Mouse (Mus musculus): Measurements from ENCODE around the gene Rpl5.

Gene Rpl5

GRCm38 (mm10) chr5:107943526-107943925 is 43.2 kb downstream of the Rpl5 start:
- no peak for DNase-seq (ENCODE audit: low spot score in 2 of 2)

GRCm38 (mm10) chr5:107946475-107946874 is 46.2 kb downstream of the Rpl5 start:
- DNase-seq (ENCODE audit: low spot score in 2 of 2), result no peak

DNA sequence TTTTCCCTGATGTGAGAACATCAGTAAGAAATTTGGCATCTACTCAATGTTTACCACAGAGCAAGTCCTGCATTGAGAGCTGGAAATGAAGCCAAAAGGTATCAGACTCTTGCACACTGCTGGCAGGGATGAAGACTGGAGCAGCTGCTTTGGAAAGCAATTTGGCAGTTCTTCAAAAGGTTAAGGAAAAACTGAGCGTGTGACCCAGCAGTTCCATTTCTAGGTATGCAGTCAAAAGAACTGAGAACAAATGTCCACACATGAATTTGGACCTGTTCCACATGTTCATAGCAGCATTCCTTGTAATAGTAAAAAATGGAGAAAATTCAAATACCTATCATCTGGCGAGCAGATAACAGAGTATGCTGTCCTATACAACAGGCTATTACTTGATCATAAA is 47.2 kb downstream of the Rpl5 start:
- DNase-seq (ENCODE audit: low spot score in 2 of 2), result no peak

DNA sequence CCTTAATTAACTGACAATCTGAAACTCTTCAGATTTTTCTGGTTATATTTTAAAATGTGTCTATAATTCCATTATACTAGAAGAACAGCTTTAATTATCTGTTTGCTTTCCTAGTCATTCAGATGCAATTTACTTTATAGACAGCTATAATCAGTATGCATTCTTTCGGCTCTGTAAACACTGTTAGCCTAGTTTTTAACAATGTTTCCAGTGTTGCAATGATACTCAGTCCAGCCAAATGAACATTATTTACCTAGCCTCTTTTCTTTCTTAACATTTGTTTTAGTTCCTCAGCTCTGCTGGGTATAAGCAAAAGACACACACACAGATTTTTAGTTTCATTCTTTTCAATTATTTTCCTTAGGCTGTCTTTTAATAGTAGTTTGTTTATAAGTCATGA is 48.6 kb downstream of the Rpl5 start:
- no peak for DNase-seq (ENCODE audit: low spot score in 2 of 2)

- no peak for DNase-seq (ENCODE audit: low spot score in 2 of 2)
Measured at GRCm38 (mm10) chr5:107949607-107950006, 49.3 kb downstream of the Rpl5 start.

DNA sequence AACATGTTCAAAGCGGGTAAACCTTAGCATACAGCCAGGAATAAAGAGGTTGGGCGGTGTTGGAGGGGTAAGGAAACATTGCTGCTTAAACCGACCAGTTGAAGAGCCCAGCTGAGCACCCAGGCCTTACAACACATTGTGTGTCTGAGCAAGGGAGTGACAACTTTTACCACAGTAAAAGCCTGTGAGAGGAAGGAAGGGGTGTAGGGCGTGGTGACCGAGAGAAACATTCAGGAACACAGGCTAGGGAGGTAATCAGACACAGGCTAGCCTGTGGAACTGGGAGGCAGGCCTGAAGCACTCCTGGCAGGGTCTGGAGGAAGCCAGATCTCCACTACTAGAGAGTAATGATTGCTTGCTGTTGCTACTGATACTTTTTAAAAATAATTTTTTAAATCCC is 50.3 kb downstream of the Rpl5 start:
- DNase-seq (ENCODE audit: low spot score in 2 of 2), result no peak
